Mouse (Mus musculus) intestine, postnatal 0 days (tissue): ENCODE results near the gene Dgkq. TPM values are rescaled to one million over a fixed set of nuclear protein-coding genes. Genes with fewer than 3 reads are reported as not detected.

Source experiments
- ATAC-seq: fragments of 200-750 bp; cut with Nextera tagmentation; 2 replicates; pipeline ENCODE4 v1.8.0; 2017; ENCODE audit warnings: mild to moderate bottlenecking, moderate TSS enrichment, moderate library complexity
- H3K27ac ChIP-seq: fragments of 300-500 bp; sonication (generic); 2 replicates; pipeline ENCODE4 v1.5.1; 2014; ENCODE audit warnings: mild to moderate bottlenecking, low read depth, low read length, moderate library complexity
- H3K27me3 ChIP-seq: fragments of 300-500 bp; sonication (generic); replicated peaks from 2 replicates; pipeline ENCODE4 v1.6.1; 2014; ENCODE audit warnings: low read length, mixed read lengths; ENCODE audit not compliant: control insufficient read depth, insufficient read depth
- H3K36me3 ChIP-seq: fragments of 300-500 bp; sonication (generic); 2 replicates; pipeline ENCODE4 v1.6.1; 2014; ENCODE audit warnings: mild to moderate bottlenecking, moderate library complexity; ENCODE audit not compliant: control insufficient read depth, insufficient read depth
- H3K4me1 ChIP-seq: fragments of 300-500 bp; sonication (generic); replicated peaks from 2 replicates; pipeline ENCODE4 v1.6.1; 2014; ENCODE audit warnings: antibody characterized with exemption, low read length, mixed read lengths; ENCODE audit not compliant: control insufficient read depth, insufficient read depth
- H3K4me2 ChIP-seq: fragments of 300-500 bp; sonication (generic); replicated peaks from 2 replicates; pipeline ENCODE4 v1.6.1; 2014; ENCODE audit warnings: low read depth, mild to moderate bottlenecking, moderate library complexity
- H3K4me3 ChIP-seq: fragments of 300-500 bp; sonication (generic); 2 replicates; pipeline ENCODE4 v1.5.1; 2014; ENCODE audit warnings: low read depth, low read length
- H3K9ac ChIP-seq: fragments of 300-500 bp; sonication (generic); 2 replicates; pipeline ENCODE4 v1.6.1; 2014; ENCODE audit warnings: mild to moderate bottlenecking, low read depth, low read length
- H3K9me3 ChIP-seq: fragments of 300-500 bp; sonication (generic); 2 replicates; pipeline ENCODE4 v1.6.1; 2016; ENCODE audit warnings: mixed run types; ENCODE audit not compliant: control insufficient read depth
- CTCF ChIP-seq: sonication (generic); IDR thresholded peaks from 2 replicates; pipeline ENCODE4 v1.5.1; 2016; ENCODE audit warnings: low read depth, mild to moderate bottlenecking, control low read depth, antibody characterized with exemption, moderate library complexity
- WGBS: fragments of 180-500 bp; shearing (Covaris S2); extraction: QIAGEN DNeasy Blood & Tissue Kit; methylation state at CpG from one replicate; pipeline ENCODE4 v1.1.7; 2014; 5-methylcytosine and 5-hydroxymethylcytosine counted together
- polyA plus RNA-seq: library from polyadenylated mRNA; unstranded; fragments of >200 nt; fragmentation: Nextera tagmentation; extraction: Ambion mirVana; gene quantifications from 2 replicates; pipeline ENCODE4 v1.2.1, GENCODE M21; 2015

Dgkq gene
- polyA plus RNA-seq, 1 experiment from 2014 or later, result 10.3 TPM

DNA sequence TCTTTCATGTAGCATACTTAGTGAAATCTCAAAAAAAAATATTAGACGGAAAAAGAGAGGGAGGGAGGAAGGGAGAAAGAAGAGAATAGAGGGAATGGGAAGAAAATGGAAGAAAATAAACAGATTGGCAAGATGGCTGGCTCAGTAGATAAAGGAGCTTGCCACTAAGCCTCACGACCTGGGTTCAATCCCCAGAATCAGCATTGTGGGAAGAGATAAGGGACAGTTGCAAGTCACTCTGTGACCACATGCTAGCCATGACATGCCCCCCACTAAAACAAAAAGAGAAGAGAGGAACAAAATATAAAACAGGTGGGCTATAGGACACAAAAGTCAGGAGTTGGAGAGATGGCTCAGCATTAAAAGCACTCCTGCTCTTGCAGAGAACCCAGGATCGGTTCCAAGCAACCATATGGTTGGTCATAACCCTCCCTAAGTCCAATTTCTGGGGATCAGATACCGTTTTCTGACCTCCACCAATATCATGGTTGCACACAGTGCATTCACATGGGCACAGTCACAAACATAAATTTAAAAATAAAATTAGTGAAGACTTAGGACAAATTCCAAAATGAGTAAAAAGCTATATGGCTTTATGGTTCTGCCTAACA is 43.3 kb downstream of the Dgkq start:
- Histone ChIP-seq H3K4me1 (peaks cover 11% of the 10 kb centered on the region), H3K36me3 (peaks cover 32% of the 10 kb centered on the region), H3K4me3 (no peak overlapping the region), H3K4me2 (no peak overlapping the region), H3K27ac (no peak overlapping the region), H3K9ac (no peak overlapping the region), H3K9me3 (no peaks in the 10 kb centered on the region), H3K27me3 (no peaks in the 10 kb centered on the region)
- 74% methylated on average over 4 of the region's 4 CpGs for WGBS
- TF ChIP-seq CTCF, result no peak
- no peak for ATAC-seq

DNA sequence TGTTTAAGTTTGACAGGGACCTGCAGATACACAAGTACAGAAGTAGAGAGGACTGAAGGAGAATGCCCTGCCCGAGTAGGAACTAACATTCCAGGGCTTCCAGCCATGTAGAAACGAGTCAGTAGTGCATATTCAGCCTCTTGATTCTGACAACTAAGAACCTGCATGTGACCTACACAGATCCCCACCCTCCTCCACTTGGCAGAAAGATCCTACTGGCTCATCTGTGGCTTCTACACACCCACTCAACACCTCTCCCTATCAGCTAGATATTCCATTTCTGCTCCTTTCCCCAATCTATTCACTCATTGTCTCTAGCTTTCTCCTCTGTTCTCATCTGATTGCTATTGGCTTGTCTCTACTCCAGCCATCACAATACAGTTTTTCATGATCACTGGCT is 47.6 kb downstream of the Dgkq start:
- H3K9me3 ChIP-seq, result no peaks in the 10 kb centered on the region
- 77% methylated on average over 2 of the region's 2 CpGs for WGBS
- H3K4me2 ChIP-seq, result no peak overlapping the region
- TF ChIP-seq CTCF, result no peak
- H3K27me3 ChIP-seq, result no peaks in the 10 kb centered on the region
- peaks cover 57% of the 10 kb centered on the region for H3K36me3 ChIP-seq
- no peak overlapping the region for H3K9ac ChIP-seq
- H3K4me1 ChIP-seq, result no peaks in the 10 kb centered on the region; the same call in 1 of the 2 replicates
- no peak for ATAC-seq
- no peak overlapping the region for H3K27ac ChIP-seq
- H3K4me3 ChIP-seq, result no peak overlapping the region

DNA sequence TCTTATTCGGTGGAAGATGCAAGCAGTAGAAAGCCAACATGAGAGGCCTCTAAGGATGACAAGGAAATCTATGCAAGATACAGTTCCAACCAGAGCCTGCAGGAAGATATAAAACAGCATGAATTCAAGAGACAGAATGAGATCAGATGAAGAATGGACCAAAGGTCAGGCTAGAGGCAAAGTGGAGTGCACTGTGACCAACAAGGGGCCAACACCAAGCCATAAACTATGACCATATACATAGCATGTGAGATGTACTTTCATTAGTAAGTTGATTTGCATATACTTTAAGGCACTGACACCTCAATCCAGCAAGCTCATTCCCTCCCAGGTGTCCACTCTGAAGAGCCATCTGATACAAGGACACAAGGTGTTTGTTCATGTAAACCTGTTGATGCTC is 59.0 kb downstream of the Dgkq start:
- peaks cover 84% of the 10 kb centered on the region for H3K36me3 ChIP-seq
- no peak overlapping the region for H3K9ac ChIP-seq
- TF ChIP-seq CTCF, result no peak
- no peaks in the 10 kb centered on the region for H3K9me3 ChIP-seq
- no peak overlapping the region for H3K4me2 ChIP-seq
- no peaks in the 10 kb centered on the region for H3K4me1 ChIP-seq
- WGBS, result 82% methylated on average over 1 of the region's 1 CpGs
- H3K27me3 ChIP-seq, result no peaks in the 10 kb centered on the region
- ATAC-seq, result peak; percentile 78
- peak overlapping the region; percentile 61 for H3K27ac ChIP-seq
- H3K4me3 ChIP-seq, result no peak overlapping the region

DNA sequence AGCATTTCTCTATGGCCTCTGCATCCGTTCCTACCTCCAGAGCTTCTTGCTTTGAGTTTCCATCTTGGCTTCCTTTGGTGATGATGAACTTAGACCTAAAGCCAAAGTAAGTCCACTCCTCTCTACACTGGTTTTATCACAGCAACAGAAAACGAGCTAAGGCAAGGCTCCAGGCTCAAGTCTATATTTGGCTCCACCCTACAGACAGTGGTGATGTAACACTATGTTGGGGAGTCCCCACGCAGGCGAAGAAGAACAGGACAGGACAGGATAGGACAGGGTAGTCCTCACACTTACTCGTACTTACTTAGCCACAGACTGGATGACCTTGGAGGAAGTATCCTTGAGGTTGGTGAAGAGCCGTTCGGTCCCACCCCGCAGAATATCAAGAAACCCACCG is 66.9 kb downstream of the Dgkq start:
- 84% methylated on average over 9 of the region's 9 CpGs for WGBS
- Histone ChIP-seq H3K4me3 (no peak overlapping the region), H3K9ac (no peak overlapping the region), H3K4me1 (no peaks in the 10 kb centered on the region), H3K36me3 (peaks cover 95% of the 10 kb centered on the region), H3K27me3 (no peaks in the 10 kb centered on the region), H3K4me2 (no peak overlapping the region), H3K9me3 (no peaks in the 10 kb centered on the region), H3K27ac (no peak overlapping the region)
- no peak for ATAC-seq
- no peak for TF ChIP-seq CTCF

DNA sequence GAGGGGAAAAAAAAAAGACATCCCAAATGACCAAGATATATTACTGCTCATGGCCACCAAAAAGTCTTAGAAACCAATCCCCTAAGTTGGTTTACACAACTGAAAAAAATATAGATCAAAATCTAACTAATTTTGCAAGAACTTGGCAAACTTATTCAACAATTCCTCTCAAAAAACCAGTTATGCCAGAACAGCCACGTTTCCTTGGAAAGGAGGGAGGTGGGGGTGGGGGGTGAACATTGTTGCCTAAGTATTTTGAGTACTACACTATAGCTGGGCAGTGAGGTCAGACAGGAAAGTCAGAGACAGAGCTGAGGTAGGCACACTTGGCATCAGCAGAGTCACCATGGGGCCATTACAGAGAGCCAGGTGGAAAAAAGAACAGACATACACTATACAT is 69.5 kb downstream of the Dgkq start:
- Histone ChIP-seq H3K4me3 (no peak overlapping the region), H3K27ac (no peak overlapping the region), H3K9me3 (no peaks in the 10 kb centered on the region), H3K4me2 (no peak overlapping the region), H3K4me1 (no peaks in the 10 kb centered on the region), H3K9ac (no peak overlapping the region), H3K36me3 (peaks cover 96% of the 10 kb centered on the region), H3K27me3 (no peaks in the 10 kb centered on the region)
- no peak for TF ChIP-seq CTCF
- 61% methylated on average over 1 of the region's 1 CpGs for WGBS
- no peak for ATAC-seq

Other genes with a start within 250 kb of the Dgkq start
- 829 and 847 TPM in 2 replicates for gene Atp5k, start 235.2 kb downstream of the Dgkq start, polyA plus RNA-seq
- gene Mfsd7a, start 220.8 kb downstream of the Dgkq start, polyA plus RNA-seq, result 0.42 and 0.51 TPM in 2 replicates
- 9.3 and 10.2 TPM in 2 replicates for gene Pcgf3, start 208.4 kb downstream of the Dgkq start, polyA plus RNA-seq
- gene Cplx1, start 119.6 kb downstream of the Dgkq start, polyA plus RNA-seq, result 2.0 and 2.2 TPM in 2 replicates
- 61.2 and 65.7 TPM in 2 replicates for gene Gak, start 39.9 kb downstream of the Dgkq start, polyA plus RNA-seq
- gene Tmem175, start 39.9 kb downstream of the Dgkq start, polyA plus RNA-seq, result 19.4 and 19.5 TPM in 2 replicates
- gene Idua, start 9.3 kb downstream of the Dgkq start, polyA plus RNA-seq, result 4.8 and 5.8 TPM in 2 replicates
- 1.9 and 2.1 TPM in 2 replicates for gene Slc26a1, start 5.9 kb upstream of the Dgkq start, polyA plus RNA-seq
- gene Fgfrl1, start 22.7 kb upstream of the Dgkq start, polyA plus RNA-seq, result 14.8 and 14.9 TPM in 2 replicates
- 0.71 and 1.2 TPM in 2 replicates for gene Rnf212, start 105.3 kb upstream of the Dgkq start, polyA plus RNA-seq
- 0.26 TPM in 1 of 2 replicates, not detected in the other for gene Tmed11, start 125.7 kb upstream of the Dgkq start, polyA plus RNA-seq
- not detected in 2 replicates for gene Vmn2r8, start 139.2 kb upstream of the Dgkq start, polyA plus RNA-seq
- gene Vmn2r9, start 182.9 kb upstream of the Dgkq start, polyA plus RNA-seq, result not detected in 2 replicates